Mouse (Mus musculus) testis, adult 2 months (tissue): ENCODE results near the gene Ppil6.

Experiments used
- CTCF ChIP-seq: fragments of 200-500 bp; IDR thresholded peaks from 2 replicates; pipeline ENCODE4 v1.5.1; 2012; ENCODE audit warnings: low read depth, mild to moderate bottlenecking, inconsistent platforms, low read length, moderate library complexity; ENCODE audit not compliant: control insufficient read depth, insufficient read depth, insufficient replicate concordance
- POLR2A ChIP-seq: fragments of 200-500 bp; IDR thresholded peaks from 2 replicates; pipeline ENCODE4 v1.6.1; 2012; ENCODE audit warnings: low read depth, mild to moderate bottlenecking, inconsistent platforms, low read length, moderate library complexity; ENCODE audit not compliant: control insufficient read depth

DNA sequence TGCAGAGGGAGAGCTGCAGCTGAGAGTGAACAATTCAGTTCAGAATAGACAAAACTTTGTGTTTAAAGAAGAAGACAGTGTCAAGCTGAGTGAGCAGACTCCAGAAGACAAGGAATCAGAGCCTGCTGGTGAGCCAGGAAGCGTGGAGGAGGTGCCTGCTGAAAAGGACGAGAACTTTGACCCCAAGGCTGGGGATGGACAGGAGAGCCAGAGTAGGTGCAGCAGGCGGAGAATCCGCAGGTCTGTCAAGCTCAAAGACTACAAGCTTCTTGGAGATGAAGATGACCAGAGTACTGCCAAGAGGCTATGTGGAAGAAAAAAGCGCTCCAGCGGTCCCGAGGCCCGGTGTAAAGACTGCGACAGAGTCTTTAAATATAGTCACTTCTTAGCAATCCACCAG lies 38.6 kb upstream of the Ppil6 start:
- TF ChIP-seq POLR2A (no peak), CTCF (no peak)
